Mouse (Mus musculus) kidney, embryonic 14.5 days (tissue): ENCODE measurements around the gene Vstm2l. TPM values are rescaled to one million over a fixed set of nuclear protein-coding genes. Genes with fewer than 3 reads are reported as not detected.

Experiments used
- ATAC-seq: fragments of 200-750 bp; cut with Nextera tagmentation; 2 replicates; pipeline ENCODE4 v1.8.0; 2017; ENCODE audit warnings: moderate number of reproducible peaks, mild to moderate bottlenecking, moderate TSS enrichment, moderate library complexity; ENCODE audit not compliant: low FRiP score, low TSS enrichment
- H3K27ac ChIP-seq: fragments of 300-500 bp; sonication (generic); 2 replicates; pipeline ENCODE4 v1.5.1; 2014; ENCODE audit warnings: low read depth, mild to moderate bottlenecking, low read length, moderate library complexity, mixed read lengths
- H3K27me3 ChIP-seq: fragments of 300-500 bp; sonication (generic); 2 replicates; pipeline ENCODE4 v1.6.1; 2014; ENCODE audit warnings: mild to moderate bottlenecking, low read length; ENCODE audit not compliant: control insufficient read depth, insufficient read depth
- H3K36me3 ChIP-seq: fragments of 300-500 bp; sonication (generic); 2 replicates; pipeline ENCODE4 v1.6.1; 2014; ENCODE audit warnings: low read length, mixed read lengths; ENCODE audit not compliant: control insufficient read depth, insufficient read depth
- H3K4me1 ChIP-seq: fragments of 300-500 bp; sonication (generic); 2 replicates; pipeline ENCODE4 v1.6.1; 2014; ENCODE audit warnings: low read length, mixed read lengths; ENCODE audit not compliant: control insufficient read depth, insufficient read depth
- H3K4me2 ChIP-seq: fragments of 300-500 bp; sonication (generic); replicated peaks from 2 replicates; pipeline ENCODE4 v1.6.1; 2014; ENCODE audit warnings: low read depth, mild to moderate bottlenecking, low read length
- H3K4me3 ChIP-seq: fragments of 300-500 bp; sonication (generic); 2 replicates; pipeline ENCODE4 v1.5.1; 2014; ENCODE audit warnings: mild to moderate bottlenecking, low read length
- H3K9ac ChIP-seq: fragments of 300-500 bp; sonication (generic); 2 replicates; pipeline ENCODE4 v1.6.1; 2014; ENCODE audit warnings: low read depth, mild to moderate bottlenecking, low read length, moderate library complexity
- H3K9me3 ChIP-seq: fragments of 300-500 bp; sonication (generic); 2 replicates; pipeline ENCODE4 v1.6.1; 2016; ENCODE audit warnings: low read length; ENCODE audit not compliant: control insufficient read depth
- WGBS: fragments of 180-500 bp; shearing (Covaris S2); extraction: QIAGEN DNeasy Blood & Tissue Kit; methylation state at CpG from one replicate; pipeline ENCODE4 v1.1.7; 2014; 5-methylcytosine and 5-hydroxymethylcytosine counted together
- polyA plus RNA-seq: library from polyadenylated mRNA; unstranded; fragments of >200 nt; fragmentation: Nextera tagmentation; extraction: Ambion mirVana; gene quantifications from 2 replicates; pipeline ENCODE4 v1.2.1, GENCODE M21; 2014

The Vstm2l gene
- polyA plus RNA-seq, 1 experiment from 2014 or later = 0.26 TPM

DNA sequence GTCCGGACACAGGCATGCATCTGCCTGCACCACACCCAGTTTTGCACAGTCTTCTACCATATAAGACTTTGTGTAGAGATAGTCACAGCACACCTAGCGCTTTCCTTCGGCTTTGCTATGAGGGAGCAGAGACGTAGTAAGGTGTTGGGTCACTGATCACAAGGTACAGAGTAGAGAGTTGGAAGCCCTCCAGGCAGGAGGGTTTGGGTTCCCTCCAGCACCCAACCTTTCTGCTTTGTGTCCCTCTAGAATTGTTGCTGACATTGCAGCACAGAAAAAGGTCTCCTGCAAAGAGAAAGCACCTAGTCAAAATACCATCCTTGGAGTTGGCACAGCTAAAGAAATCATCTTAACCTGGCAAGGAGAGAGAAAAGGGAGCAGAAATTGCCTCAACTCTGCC lies 78.0 kb downstream of the Vstm2l start:
- no peak for ATAC-seq
- no peak overlapping the region for H3K27ac ChIP-seq
- no peaks in the 10 kb centered on the region for H3K9me3 ChIP-seq
- H3K36me3 ChIP-seq = peaks cover 38% of the 10 kb centered on the region
- H3K4me3 ChIP-seq = no peak overlapping the region
- H3K27me3 ChIP-seq = no peaks in the 10 kb centered on the region
- H3K4me1 ChIP-seq = no peaks in the 10 kb centered on the region
- H3K4me2 ChIP-seq = no peak overlapping the region
- WGBS = 83% methylated on average over 4 of the region's 4 CpGs
- no peak overlapping the region for H3K9ac ChIP-seq

Other genes with a start within 250 kb of the Vstm2l start
- gene Ctnnbl1, start 177.3 kb upstream of the Vstm2l start, polyA plus RNA-seq = 55.4 and 77.1 TPM in 2 replicates
- gene Tti1, start 113.8 kb downstream of the Vstm2l start, polyA plus RNA-seq = 10.6 and 26.6 TPM in 2 replicates
- 41.1 and 53.3 TPM in 2 replicates for gene Rprd1b, start 113.8 kb downstream of the Vstm2l start, polyA plus RNA-seq
- gene Tgm2, start 231.8 kb downstream of the Vstm2l start, polyA plus RNA-seq = 15.3 and 17.3 TPM in 2 replicates